14 mouse cellular contexts compared by ENCODE assay signal in genomic region chr12:89554740-89555430, GRCm38 (mm10).
DNase-seq lines count a peak whose midpoint lies in the region; ATAC-seq and TF ChIP-seq lines count a peak whose summit lies in the region.
"Had no signal": no experiment of that assay in that cellular context is flagged by ENCODE, and none has a peak within 500 bp of the region (broad histone marks: within the 10 kb centered on the region; RNA-seq: fewer than 3 reads in every experiment).

No protein-coding gene starts in this region.

- H3K4me3 ChIP-seq in forebrain, embryonic 14.5 days (ENCODE audit: low read depth, low read length) = no peak overlapping the region
- H3K4me3 ChIP-seq in forebrain, embryonic 16.5 days (replicated peaks; ENCODE audit: low read length) = no peak overlapping the region
- H3K4me3 ChIP-seq in left cerebral cortex, adult 2 months = no peak overlapping the region
- no peak overlapping the region for H3K4me3 ChIP-seq in CH12.LX (replicated peaks in 1 of 3; ENCODE audit: low read depth in 2 of 3, low read length in 2 of 3, poor library complexity in 1 of 3)
- H3K4me3 ChIP-seq: embryonic facial prominence, embryonic 15.5 days; heart, embryonic 15.5 days had no signal

- intact Hi-C loops in left cerebral cortex, adult 2 months (cut with DNase I) = loop anchor here (5.0 to 10.0 kb wide), 3 partner anchors 170 to 1010 kb away; no protein-coding TSS in a partner anchor
- intact Hi-C loops in left cerebral cortex, postnatal 10 days (cut with DNase I) = no loop called here

- H3K79me2 ChIP-seq in CH12.LX (replicated peaks; ENCODE audit: control insufficient read depth, extremely low read depth, insufficient read depth, poor library complexity, severe bottlenecking) = no peaks in the 10 kb centered on the region

- peak; percentile 51 for DNase-seq in forebrain, embryonic 14.5 days (ENCODE audit: low spot score)
- no peak for DNase-seq in left cerebral cortex, adult 2 months (ENCODE audit: extremely low spot score in 1 of 2, low spot score in 2 of 2)
- DNase-seq in left cerebral cortex, postnatal 10 days (ENCODE audit: extremely low spot score in 1 of 2, low spot score in 2 of 2) = no peak
- no peak for DNase-seq in CH12.LX (ENCODE audit: extremely low read depth)
- DNase-seq in cerebellum, adult 9-11 months = peak; percentile 69
- DNase-seq in testis, postnatal 14 days (ENCODE audit: low spot score) = no peak
- DNase-seq: gastrocnemius, postnatal 10 days; kidney, adult 11 months; lung, postnatal 14 days; thymus, postnatal 14 days had no signal

- TF ChIP-seq EP300 in CH12.LX (IDR thresholded peaks at IDR 0.05; ENCODE audit: low read length) = no peak

- H3K9me3 ChIP-seq in forebrain, embryonic 14.5 days (replicated peaks; ENCODE audit: control insufficient read depth, low read length) = no peaks in the 10 kb centered on the region
- no peaks in the 10 kb centered on the region for H3K9me3 ChIP-seq in forebrain, embryonic 16.5 days (ENCODE audit: control insufficient read depth, low read length)
- H3K9me3 ChIP-seq in CH12.LX (replicated peaks; ENCODE audit: low read length) = no peaks in the 10 kb centered on the region
- H3K9me3 ChIP-seq: embryonic facial prominence, embryonic 15.5 days; heart, embryonic 15.5 days had no signal

- no peaks in the 10 kb centered on the region for H3K27me3 ChIP-seq in forebrain, embryonic 14.5 days (replicated peaks; ENCODE audit: control insufficient read depth, insufficient read depth, low read length)
- 0 out of 2 replicates have a peak, but pooled peaks cover 3% of the 10 kb centered on the region for H3K27me3 ChIP-seq in forebrain, embryonic 16.5 days (replicated peaks; ENCODE audit: control insufficient read depth, insufficient read depth, low read length)
- H3K27me3 ChIP-seq in CH12.LX (replicated peaks) = no peaks in the 10 kb centered on the region
- H3K27me3 ChIP-seq: embryonic facial prominence, embryonic 15.5 days; heart, embryonic 15.5 days had no signal

- dilution Hi-C loops in CH12.LX (cut with MboI; ENCODE audit: extremely low pct_ligation_motif_present, extremely low pct_unique_long_range_greater_than_20kb, low sequenced_read_pairs) = no loop called here

- H3K4me1 ChIP-seq in forebrain, embryonic 14.5 days (ENCODE audit: control insufficient read depth, insufficient read depth, low read length) = no peaks in the 10 kb centered on the region
- H3K4me1 ChIP-seq in forebrain, embryonic 16.5 days (replicated peaks; ENCODE audit: control insufficient read depth, insufficient read depth, low read length) = no peaks in the 10 kb centered on the region
- no peaks in the 10 kb centered on the region for H3K4me1 ChIP-seq in CH12.LX (ENCODE audit: control insufficient read depth in 1 of 2, insufficient read depth in 2 of 2)
- H3K4me1 ChIP-seq: embryonic facial prominence, embryonic 15.5 days; heart, embryonic 15.5 days had no signal

- in situ Hi-C loops in CH12.LX (cut with MboI; ENCODE audit: low pct_ligation_motif_present, low pct_unique_long_range_greater_than_20kb, low sequenced_read_pairs) = no loop called here

- no peak overlapping the region for H3K27ac ChIP-seq in forebrain, embryonic 14.5 days (ENCODE audit: low read depth, low read length)
- no peak overlapping the region for H3K27ac ChIP-seq in forebrain, embryonic 16.5 days (ENCODE audit: low read length)
- H3K27ac ChIP-seq in left cerebral cortex, adult 2 months = no peak overlapping the region
- H3K27ac ChIP-seq in CH12.LX (ENCODE audit: insufficient read depth, low read depth) = no peak overlapping the region
- H3K27ac ChIP-seq: embryonic facial prominence, embryonic 15.5 days; heart, embryonic 15.5 days had no signal

- no peaks in the 10 kb centered on the region for H3K36me3 ChIP-seq in forebrain, embryonic 14.5 days (ENCODE audit: control insufficient read depth, insufficient read depth, low read length)
- no peaks in the 10 kb centered on the region for H3K36me3 ChIP-seq in forebrain, embryonic 16.5 days (ENCODE audit: control insufficient read depth, insufficient read depth)
- no peaks in the 10 kb centered on the region for H3K36me3 ChIP-seq in CH12.LX (replicated peaks in 1 of 2; ENCODE audit: control insufficient read depth in 1 of 2, insufficient read depth in 1 of 2, low read length in 1 of 2)
- H3K36me3 ChIP-seq: embryonic facial prominence, embryonic 15.5 days; heart, embryonic 15.5 days had no signal

- ATAC-seq in forebrain, embryonic 14.5 days = no peak
- ATAC-seq in forebrain, embryonic 16.5 days = no peak
- no peak for ATAC-seq in inflammation-experienced regulatory T-cells, adult 6 months

- H3K9ac ChIP-seq in forebrain, embryonic 14.5 days (ENCODE audit: low read length) = no peak overlapping the region
- no peak overlapping the region for H3K9ac ChIP-seq in forebrain, embryonic 16.5 days (replicated peaks; ENCODE audit: low read depth, low read length)
- H3K9ac ChIP-seq in CH12.LX (ENCODE audit: insufficient read depth, low read depth) = no peak overlapping the region
- H3K9ac ChIP-seq: embryonic facial prominence, embryonic 15.5 days; heart, embryonic 15.5 days had no signal

- no peak for TF ChIP-seq POLR2A in CH12.LX (IDR thresholded peaks at IDR 0.05; ENCODE audit: low read depth, low read length)

- TF ChIP-seq RAD21 in CH12.LX (IDR thresholded peaks at IDR 0.05; ENCODE audit: low read depth, low read length) = peak; percentile 30

- WGBS in forebrain, embryonic 14.5 days = 78% methylated on average over 2 of the region's 2 CpGs
- 79% methylated on average over 2 of the region's 2 CpGs for WGBS in forebrain, embryonic 16.5 days

- TF ChIP-seq CTCF in left cerebral cortex, adult 2 months (IDR thresholded peaks at IDR 0.05) = peak; percentile 65
- TF ChIP-seq CTCF in CH12.LX (conservative IDR thresholded peaks at IDR 0.05 in 1 of 2, IDR thresholded peaks at IDR 0.05 in 1 of 2; ENCODE audit: low read depth in 2 of 2, low read length in 2 of 2) = no peak

- H3K4me2 ChIP-seq in forebrain, embryonic 14.5 days (ENCODE audit: low read length) = no peak overlapping the region
- no peak overlapping the region for H3K4me2 ChIP-seq in forebrain, embryonic 16.5 days (ENCODE audit: low read length)
- H3K4me2 ChIP-seq in CH12.LX (ENCODE audit: insufficient read depth, low read depth, poor library complexity, severe bottlenecking) = no peak overlapping the region
- H3K4me2 ChIP-seq: embryonic facial prominence, embryonic 15.5 days; heart, embryonic 15.5 days had no signal

TF ChIP-seq in CH12.LX, 34 proteins besides CTCF, POLR2A, EP300 and RAD21:
- TF ChIP-seq UBTF (IDR thresholded peaks at IDR 0.05; ENCODE audit: low read depth, low read length) (no peak), HCFC1 (IDR thresholded peaks at IDR 0.05; ENCODE audit: low read depth, low read length) (no peak), ZNF384 (IDR thresholded peaks at IDR 0.05; ENCODE audit: low read depth, low read length) (peak; percentile 66), JUN (IDR thresholded peaks at IDR 0.05; ENCODE audit: insufficient read depth, low read depth, low read length) (no peak)

Comparison
In these comparisons a context has a peak if more than half of its experiments do, and no peak if none do; other contexts are left out.
1. DNase-seq: peak in forebrain, embryonic 14.5 days (single experiment) and cerebellum, adult 9-11 months (single experiment); none in left cerebral cortex, adult 2 months (0 of 2), left cerebral cortex, postnatal 10 days (0 of 2), CH12.LX (single experiment) and testis, postnatal 14 days (single experiment).